Mouse (Mus musculus) thymus, adult 2 months (tissue): ENCODE measurements around the gene Ndufb3.

ENCODE experiments used
- CTCF ChIP-seq: fragments of 200-500 bp; IDR thresholded peaks from 2 replicates; pipeline ENCODE4 v1.5.1; 2012; ENCODE audit warnings: mild to moderate bottlenecking, control low read depth, low read length, moderate library complexity, borderline replicate concordance; ENCODE audit not compliant: control insufficient read depth, poor library complexity, insufficient read depth; ENCODE audit errors: extremely low read depth
- POLR2A ChIP-seq: fragments of 200-500 bp; IDR thresholded peaks from 2 replicates; pipeline ENCODE4 v1.6.1; 2012; ENCODE audit warnings: mild to moderate bottlenecking, low read length, control low read depth, moderate library complexity; ENCODE audit not compliant: control insufficient read depth, poor library complexity, insufficient read depth; ENCODE audit errors: extremely low read depth

DNA sequence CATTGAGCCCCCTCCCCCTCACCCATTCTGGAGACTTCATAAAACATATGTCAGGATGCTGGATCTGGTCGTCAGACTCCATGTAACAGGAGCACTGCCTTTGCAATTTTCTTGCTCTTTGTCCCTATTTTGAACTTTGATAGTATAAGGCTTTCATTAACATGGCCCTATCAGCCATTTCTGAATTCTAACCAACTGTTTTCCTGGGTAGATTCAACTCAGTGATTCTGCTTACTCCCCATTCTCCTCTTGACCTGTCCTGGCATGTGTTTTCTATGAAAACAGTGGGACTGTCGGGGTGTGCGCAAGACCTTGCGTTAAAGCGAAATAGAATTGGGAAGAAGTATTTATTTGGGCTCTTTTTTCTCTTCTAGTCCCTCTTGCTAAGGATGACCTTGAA lies 21.2 kb upstream of the Ndufb3 start:
- TF ChIP-seq POLR2A (no peak), CTCF (no peak)
